Mouse (Mus musculus): ENCODE data around the gene Upp1. TPM values are rescaled to one million over a fixed set of nuclear protein-coding genes. Genes with fewer than 3 reads are reported as not detected.
A peak's percentile ranks its signal among the peaks of the same experiment; 100 is the strongest.

Upp1 gene
- polyA plus RNA-seq, 1 experiment from 2014 or later, result 7.7 TPM

GRCm38 (mm10) chr11:9119231-9120020 is 1.5 kb downstream of the Upp1 start:
- WGBS, result 3% methylated on average over 22 of the region's 22 CpGs
- Histone ChIP-seq H3K4me2 (replicated peaks; ENCODE audit: low read depth, low read length) (peak overlapping the region; percentile 97), H3K27ac (ENCODE audit: low read depth, low read length) (no peak overlapping the region), H3K36me3 (ENCODE audit: control insufficient read depth, insufficient read depth, low read length) (no peaks in the 10 kb centered on the region), H3K4me3 (ENCODE audit: low read depth, low read length) (peak overlapping the region; percentile 45), H3K4me1 (replicated peaks; ENCODE audit: control insufficient read depth, insufficient read depth, low read length) (0 out of 2 replicates have a peak, but pooled peaks cover 8% of the 10 kb centered on the region), H3K9me3 (ENCODE audit: control insufficient read depth, low read length) (no peaks in the 10 kb centered on the region), H3K9ac (ENCODE audit: low read depth, low read length) (no peak overlapping the region), H3K27me3 (ENCODE audit: control insufficient read depth, insufficient read depth, low read length) (peaks cover 22% of the 10 kb centered on the region)
- peak; percentile 49 for DNase-seq (ENCODE audit: low spot score)
- ATAC-seq (ENCODE audit: low FRiP score), result 0 out of 2 replicates have a peak, but pooled peaks have one; percentile 16

- Histone ChIP-seq H3K4me1 (replicated peaks; ENCODE audit: control insufficient read depth, insufficient read depth, low read length) (0 out of 2 replicates have a peak, but pooled peaks cover 5% of the 10 kb centered on the region), H3K27me3 (ENCODE audit: control insufficient read depth, insufficient read depth, low read length) (peaks cover 14% of the 10 kb centered on the region), H3K4me2 (replicated peaks; ENCODE audit: low read depth, low read length) (no peak overlapping the region), H3K9ac (ENCODE audit: low read depth, low read length) (no peak overlapping the region), H3K4me3 (ENCODE audit: low read depth, low read length) (no peak overlapping the region), H3K27ac (ENCODE audit: low read depth, low read length) (no peak overlapping the region), H3K36me3 (ENCODE audit: control insufficient read depth, insufficient read depth, low read length) (no peaks in the 10 kb centered on the region), H3K9me3 (ENCODE audit: control insufficient read depth, low read length) (no peaks in the 10 kb centered on the region)
- no peak for ATAC-seq (ENCODE audit: low FRiP score)
- WGBS, result 78% methylated on average over 4 of the region's 4 CpGs
- DNase-seq (ENCODE audit: low spot score), result no peak
Observed at GRCm38 (mm10) chr11:9122315-9122714, 4.4 kb downstream of the Upp1 start.

GRCm38 (mm10) chr11:9126373-9127107 is 8.6 kb downstream of the Upp1 start:
- DNase-seq (ENCODE audit: low spot score), result no peak
- Histone ChIP-seq H3K9me3 (ENCODE audit: control insufficient read depth, low read length) (no peaks in the 10 kb centered on the region), H3K4me3 (ENCODE audit: low read depth, low read length) (no peak overlapping the region), H3K36me3 (ENCODE audit: control insufficient read depth, insufficient read depth, low read length) (no peaks in the 10 kb centered on the region), H3K27ac (ENCODE audit: low read depth, low read length) (no peak overlapping the region), H3K27me3 (ENCODE audit: control insufficient read depth, insufficient read depth, low read length) (no peaks in the 10 kb centered on the region), H3K9ac (ENCODE audit: low read depth, low read length) (no peak overlapping the region), H3K4me1 (replicated peaks; ENCODE audit: control insufficient read depth, insufficient read depth, low read length) (no peaks in the 10 kb centered on the region), H3K4me2 (replicated peaks; ENCODE audit: low read depth, low read length) (no peak overlapping the region)
- ATAC-seq (ENCODE audit: low FRiP score), result no peak
- 80% methylated on average over 5 of the region's 5 CpGs for WGBS

- Histone ChIP-seq H3K4me2 (replicated peaks; ENCODE audit: low read depth, low read length) (no peak overlapping the region), H3K4me1 (replicated peaks; ENCODE audit: control insufficient read depth, insufficient read depth, low read length) (no peaks in the 10 kb centered on the region), H3K9me3 (ENCODE audit: control insufficient read depth, low read length) (no peaks in the 10 kb centered on the region), H3K27me3 (ENCODE audit: control insufficient read depth, insufficient read depth, low read length) (no peaks in the 10 kb centered on the region), H3K4me3 (ENCODE audit: low read depth, low read length) (no peak overlapping the region), H3K27ac (ENCODE audit: low read depth, low read length) (no peak overlapping the region), H3K9ac (ENCODE audit: low read depth, low read length) (no peak overlapping the region), H3K36me3 (ENCODE audit: control insufficient read depth, insufficient read depth, low read length) (no peaks in the 10 kb centered on the region)
- ATAC-seq (ENCODE audit: low FRiP score), result no peak
- DNase-seq (ENCODE audit: low spot score), result no peak
- WGBS, result 73% methylated on average over 2 of the region's 2 CpGs
Observed at GRCm38 (mm10) chr11:9128110-9128509, 10.2 kb downstream of the Upp1 start.

GRCm38 (mm10) chr11:9129528-9129927 is 11.6 kb downstream of the Upp1 start:
- DNase-seq (ENCODE audit: low spot score) (no peak), ATAC-seq (ENCODE audit: low FRiP score) (no peak)
- no peaks in the 10 kb centered on the region for H3K4me1 ChIP-seq (replicated peaks; ENCODE audit: control insufficient read depth, insufficient read depth, low read length)
- WGBS, result 93% methylated on average over 8 of the region's 8 CpGs
- no peak overlapping the region for H3K27ac ChIP-seq (ENCODE audit: low read depth, low read length)
- H3K36me3 ChIP-seq (ENCODE audit: control insufficient read depth, insufficient read depth, low read length), result no peaks in the 10 kb centered on the region
- H3K4me3 ChIP-seq (ENCODE audit: low read depth, low read length), result no peak overlapping the region
- no peaks in the 10 kb centered on the region for H3K27me3 ChIP-seq (ENCODE audit: control insufficient read depth, insufficient read depth, low read length)
- no peaks in the 10 kb centered on the region for H3K9me3 ChIP-seq (ENCODE audit: control insufficient read depth, low read length)
- no peak overlapping the region for H3K9ac ChIP-seq (ENCODE audit: low read depth, low read length)
- H3K4me2 ChIP-seq (replicated peaks; ENCODE audit: low read depth, low read length), result no peak overlapping the region

GRCm38 (mm10) chr11:9131688-9132087 is 13.8 kb downstream of the Upp1 start:
- no peak overlapping the region for H3K27ac ChIP-seq (ENCODE audit: low read depth, low read length)
- no peaks in the 10 kb centered on the region for H3K4me1 ChIP-seq (replicated peaks; ENCODE audit: control insufficient read depth, insufficient read depth, low read length)
- no peak overlapping the region for H3K9ac ChIP-seq (ENCODE audit: low read depth, low read length)
- no peaks in the 10 kb centered on the region for H3K9me3 ChIP-seq (ENCODE audit: control insufficient read depth, low read length)
- no peaks in the 10 kb centered on the region for H3K36me3 ChIP-seq (ENCODE audit: control insufficient read depth, insufficient read depth, low read length)
- no peak for DNase-seq (ENCODE audit: low spot score)
- no peak overlapping the region for H3K4me2 ChIP-seq (replicated peaks; ENCODE audit: low read depth, low read length)
- 87% methylated on average over 7 of the region's 7 CpGs for WGBS
- H3K27me3 ChIP-seq (ENCODE audit: control insufficient read depth, insufficient read depth, low read length), result no peaks in the 10 kb centered on the region
- no peak for ATAC-seq (ENCODE audit: low FRiP score)
- H3K4me3 ChIP-seq (ENCODE audit: low read depth, low read length), result no peak overlapping the region

- Histone ChIP-seq H3K4me1 (replicated peaks; ENCODE audit: control insufficient read depth, insufficient read depth, low read length) (no peaks in the 10 kb centered on the region), H3K36me3 (ENCODE audit: control insufficient read depth, insufficient read depth, low read length) (no peaks in the 10 kb centered on the region), H3K27ac (ENCODE audit: low read depth, low read length) (no peak overlapping the region), H3K27me3 (ENCODE audit: control insufficient read depth, insufficient read depth, low read length) (no peaks in the 10 kb centered on the region), H3K4me2 (replicated peaks; ENCODE audit: low read depth, low read length) (no peak overlapping the region), H3K9me3 (ENCODE audit: control insufficient read depth, low read length) (no peaks in the 10 kb centered on the region), H3K4me3 (ENCODE audit: low read depth, low read length) (no peak overlapping the region), H3K9ac (ENCODE audit: low read depth, low read length) (no peak overlapping the region)
- WGBS, result 78% methylated on average over 11 of the region's 11 CpGs
- DNase-seq (ENCODE audit: low spot score), result peak; percentile 31
- peak; percentile 56; the same call in 1 of the 2 replicates for ATAC-seq (ENCODE audit: low FRiP score)
Observed at GRCm38 (mm10) chr11:9135589-9136246, 17.8 kb downstream of the Upp1 start.

- H3K9me3 ChIP-seq (ENCODE audit: control insufficient read depth, low read length), result no peaks in the 10 kb centered on the region
- WGBS, result 29% methylated on average over 5 of the region's 5 CpGs
- ATAC-seq (ENCODE audit: low FRiP score), result peak; percentile 63
Observed at GRCm38 (mm10) chr11:9136471-9136870, 18.6 kb downstream of the Upp1 start.

More at GRCm38 (mm10) chr11:9136471-9136870, 18.6 kb downstream of the Upp1 start:
- H3K4me3 ChIP-seq (ENCODE audit: low read depth, low read length), result no peak overlapping the region
- no peak overlapping the region for H3K4me2 ChIP-seq (replicated peaks; ENCODE audit: low read depth, low read length)
- no peak overlapping the region for H3K27ac ChIP-seq (ENCODE audit: low read depth, low read length)
- DNase-seq (ENCODE audit: low spot score), result peak; percentile 88
- no peak overlapping the region for H3K9ac ChIP-seq (ENCODE audit: low read depth, low read length)
- H3K27me3 ChIP-seq (ENCODE audit: control insufficient read depth, insufficient read depth, low read length), result no peaks in the 10 kb centered on the region
- no peaks in the 10 kb centered on the region for H3K36me3 ChIP-seq (ENCODE audit: control insufficient read depth, insufficient read depth, low read length)
- no peaks in the 10 kb centered on the region for H3K4me1 ChIP-seq (replicated peaks; ENCODE audit: control insufficient read depth, insufficient read depth, low read length)
